Mouse (Mus musculus) megakaryocyte, embryonic 14.5 days (primary cell): ENCODE measurements around the gene Idua.

Source experiments
- FLI1 ChIP-seq: IDR thresholded peaks from 2 replicates; pipeline ENCODE4 v1.6.1; 2012; ENCODE audit warnings: low read length, inconsistent platforms, mixed read lengths
- GATA1 ChIP-seq: IDR thresholded peaks from 3 replicates; pipeline ENCODE4 v1.6.1; 2012; ENCODE audit warnings: mixed read lengths, low read length, inconsistent platforms, borderline replicate concordance

DNA sequence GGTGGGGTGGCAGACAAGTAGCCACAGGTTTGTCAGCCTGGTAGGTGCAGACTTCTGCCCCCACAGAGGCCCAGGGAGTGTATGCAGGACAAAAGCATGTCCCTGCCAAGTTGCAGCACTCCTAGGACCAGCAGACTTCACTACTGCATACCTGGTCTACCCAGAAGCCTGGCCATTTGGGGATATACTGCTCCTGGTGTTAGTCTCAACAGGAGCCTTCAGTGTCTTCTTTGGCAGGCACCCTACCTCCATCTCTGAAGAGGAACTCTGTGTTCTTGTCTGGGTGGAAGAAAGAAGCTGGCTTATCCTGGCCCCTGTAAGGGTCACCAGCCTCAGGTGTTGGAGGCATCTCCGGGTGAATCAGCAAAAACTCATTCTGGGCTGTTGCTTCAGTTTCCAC lies 55.8 kb downstream of the Idua start:
- no peak for TF ChIP-seq GATA1
- no peak for TF ChIP-seq FLI1
